Mouse (Mus musculus): ENCODE results near the gene Zbtb2. TPM values are rescaled to one million over a fixed set of nuclear protein-coding genes. Genes with fewer than 3 reads are reported as not detected.
A peak's percentile ranks its signal among the peaks of the same experiment; 100 is the strongest.
"Not testable (repeated sequence)": the region's sequence is repeated elsewhere in the genome, so short reads cannot be mapped to it uniquely, and the experiment has no call there.

Zbtb2 gene
- 3.1 and 5.1 TPM in 2 replicates for polyA plus RNA-seq (2012; ENCODE audit: insufficient read depth, low replicate concordance)

GRCm38 (mm10) chr10:4387701-4388383 is at the start of gene Zbtb2:
Gene Zbtb2 (minus strand): TSS chr10:4388108.
- Histone ChIP-seq H3K27me3 (replicated peaks) (no peaks in the 10 kb centered on the region), H3K4me1 (peaks cover 73% of the 10 kb centered on the region), H3K9me3 (no peaks in the 10 kb centered on the region), H3K36me3 (replicated peaks; ENCODE audit: low read length) (peaks cover 28% of the 10 kb centered on the region), H3K4me3 (replicated peaks) (peak within 1 kb of the TSS; percentile 99)
- TF ChIP-seq GATA1 (IDR thresholded peaks at IDR 0.05; ENCODE audit: borderline replicate concordance, low read length) (no peak), FLI1 (IDR thresholded peaks at IDR 0.05; ENCODE audit: low read length) (no peak)

GRCm38 (mm10) chr10:4435416-4435815 is 47.5 kb upstream of the Zbtb2 start:
- H3K4me1 ChIP-seq: peaks cover 69% of the 10 kb centered on the region
- TF ChIP-seq FLI1 (IDR thresholded peaks at IDR 0.05; ENCODE audit: low read length): no peak
- TF ChIP-seq GATA1 (IDR thresholded peaks at IDR 0.05; ENCODE audit: borderline replicate concordance, low read length): no peak
- no peaks in the 10 kb centered on the region for H3K27me3 ChIP-seq (replicated peaks)
- peak overlapping the region; percentile 69 for H3K4me3 ChIP-seq (replicated peaks)
- H3K9me3 ChIP-seq: no peaks in the 10 kb centered on the region
- H3K36me3 ChIP-seq (replicated peaks; ENCODE audit: low read length): peaks cover 58% of the 10 kb centered on the region

GRCm38 (mm10) chr10:4433871-4434270 is 46.0 kb upstream of the Zbtb2 start:
- H3K27me3 ChIP-seq (replicated peaks): not testable (repeated sequence)

GRCm38 (mm10) chr10:4432996-4433755 is 45.3 kb upstream of the Zbtb2 start:
- peak overlapping the region; percentile 95 for H3K4me3 ChIP-seq (replicated peaks)
- peaks cover 81% of the 10 kb centered on the region for H3K4me1 ChIP-seq
- H3K9me3 ChIP-seq: no peaks in the 10 kb centered on the region
- H3K36me3 ChIP-seq (replicated peaks; ENCODE audit: low read length): peaks cover 53% of the 10 kb centered on the region
- TF ChIP-seq GATA1 (IDR thresholded peaks at IDR 0.05; ENCODE audit: borderline replicate concordance, low read length) (no peak), FLI1 (IDR thresholded peaks at IDR 0.05; ENCODE audit: low read length) (no peak)
- no peaks in the 10 kb centered on the region for H3K27me3 ChIP-seq (replicated peaks)

More at GRCm38 (mm10) chr10:4433871-4434270, 46.0 kb upstream of the Zbtb2 start:
- H3K9me3 ChIP-seq: not testable (repeated sequence)
- H3K4me1 ChIP-seq: peaks cover 84% of the 10 kb centered on the region
- peaks cover 53% of the 10 kb centered on the region for H3K36me3 ChIP-seq (replicated peaks; ENCODE audit: low read length)
- peak overlapping the region; percentile 95 for H3K4me3 ChIP-seq (replicated peaks)

- Histone ChIP-seq H3K36me3 (replicated peaks; ENCODE audit: low read length) (peaks cover 52% of the 10 kb centered on the region), H3K4me3 (replicated peaks) (peak within 1 kb of the TSS; percentile 95), H3K9me3 (no peaks in the 10 kb centered on the region), H3K4me1 (peaks cover 73% of the 10 kb centered on the region), H3K27me3 (replicated peaks) (no peaks in the 10 kb centered on the region)
- peak; percentile 57; the same call in 1 of the 2 replicates for TF ChIP-seq FLI1 (IDR thresholded peaks at IDR 0.05; ENCODE audit: low read length)
- no peak for TF ChIP-seq GATA1 (IDR thresholded peaks at IDR 0.05; ENCODE audit: borderline replicate concordance, low read length)
These were observed 44.4 kb upstream of the Zbtb2 start, which contains the start of the genes Rmnd1 and Armt1 for GRCm38 (mm10) chr10:4432123-4432931. Gene Rmnd1 (minus strand): TSS chr10:4432388. Gene Armt1 (plus strand): TSS chr10:4432467.

GRCm38 (mm10) chr10:4431746-4432122 is 43.8 kb upstream of the Zbtb2 start:
- H3K36me3 ChIP-seq (replicated peaks; ENCODE audit: low read length): peaks cover 49% of the 10 kb centered on the region
- no peaks in the 10 kb centered on the region for H3K27me3 ChIP-seq (replicated peaks)
- TF ChIP-seq GATA1 (IDR thresholded peaks at IDR 0.05; ENCODE audit: borderline replicate concordance, low read length) (no peak), FLI1 (IDR thresholded peaks at IDR 0.05; ENCODE audit: low read length) (no peak)
- no peaks in the 10 kb centered on the region for H3K9me3 ChIP-seq
- peak overlapping the region; percentile 95 for H3K4me3 ChIP-seq (replicated peaks)
- peaks cover 67% of the 10 kb centered on the region for H3K4me1 ChIP-seq

GRCm38 (mm10) chr10:4430826-4431225 is 42.9 kb upstream of the Zbtb2 start:
- H3K9me3 ChIP-seq: no peaks in the 10 kb centered on the region
- H3K4me1 ChIP-seq: peaks cover 60% of the 10 kb centered on the region
- H3K36me3 ChIP-seq (replicated peaks; ENCODE audit: low read length): peaks cover 50% of the 10 kb centered on the region
- H3K4me3 ChIP-seq (replicated peaks): peak overlapping the region; percentile 95
- TF ChIP-seq FLI1 (IDR thresholded peaks at IDR 0.05; ENCODE audit: low read length): no peak
- TF ChIP-seq GATA1 (IDR thresholded peaks at IDR 0.05; ENCODE audit: borderline replicate concordance, low read length): no peak
- H3K27me3 ChIP-seq (replicated peaks): no peaks in the 10 kb centered on the region

GRCm38 (mm10) chr10:4430399-4430798 is 42.5 kb upstream of the Zbtb2 start:
- H3K4me3 ChIP-seq (replicated peaks): peak overlapping the region; percentile 95
- peaks cover 50% of the 10 kb centered on the region for H3K36me3 ChIP-seq (replicated peaks; ENCODE audit: low read length)

GRCm38 (mm10) chr10:4425245-4425644 is 37.3 kb upstream of the Zbtb2 start:
- H3K9me3 ChIP-seq: no peaks in the 10 kb centered on the region
- peaks cover 50% of the 10 kb centered on the region for H3K4me1 ChIP-seq
- no peak overlapping the region for H3K4me3 ChIP-seq (replicated peaks)
- TF ChIP-seq GATA1 (IDR thresholded peaks at IDR 0.05; ENCODE audit: borderline replicate concordance, low read length) (no peak), FLI1 (IDR thresholded peaks at IDR 0.05; ENCODE audit: low read length) (no peak)
- no peaks in the 10 kb centered on the region for H3K27me3 ChIP-seq (replicated peaks)
- H3K36me3 ChIP-seq (replicated peaks; ENCODE audit: low read length): peaks cover 90% of the 10 kb centered on the region

More at GRCm38 (mm10) chr10:4430399-4430798, 42.5 kb upstream of the Zbtb2 start:
- Histone ChIP-seq H3K9me3 (no peaks in the 10 kb centered on the region), H3K27me3 (replicated peaks) (no peaks in the 10 kb centered on the region), H3K4me1 (peaks cover 60% of the 10 kb centered on the region)
- TF ChIP-seq FLI1 (IDR thresholded peaks at IDR 0.05; ENCODE audit: low read length) (no peak), GATA1 (IDR thresholded peaks at IDR 0.05; ENCODE audit: borderline replicate concordance, low read length) (no peak)
